In genomic region chr11:4620501-4621108, GRCm38 (mm10) we compare ENCODE assay signal across 16 mouse cellular contexts. TPM values are rescaled to one million over a fixed set of nuclear protein-coding genes. Genes with fewer than 3 reads are reported as not detected.
A peak's percentile ranks its signal among the peaks of the same experiment; 100 is the strongest.
DNase-seq lines count a peak whose midpoint lies in the region; ATAC-seq lines count a peak whose summit lies in the region.
"Had no signal": no experiment of that assay in that cellular context is flagged by ENCODE, and none has a peak within 500 bp of the region (broad histone marks: within the 10 kb centered on the region; RNA-seq: fewer than 3 reads in every experiment).

No protein-coding gene starts in this region.

- no peaks in the 10 kb centered on the region for H3K36me3 ChIP-seq in midbrain, embryonic 14.5 days (ENCODE audit: control insufficient read depth, insufficient read depth, low read length)
- H3K36me3 ChIP-seq: limb, embryonic 13.5 days; neural tube, embryonic 12.5 days had no signal

- no peaks in the 10 kb centered on the region for H3K4me1 ChIP-seq in midbrain, embryonic 14.5 days (ENCODE audit: control insufficient read depth, insufficient read depth, low read length)
- H3K4me1 ChIP-seq: limb, embryonic 13.5 days; neural tube, embryonic 12.5 days had no signal

- 61% methylated on average over 13 of the region's 13 CpGs for whole genome bisulfite sequencing in midbrain, embryonic 14.5 days

- no peaks in the 10 kb centered on the region for H3K27me3 ChIP-seq in midbrain, embryonic 14.5 days (ENCODE audit: control insufficient read depth, insufficient read depth, low read length)
- H3K27me3 ChIP-seq: CH12.LX; limb, embryonic 13.5 days; neural tube, embryonic 12.5 days had no signal

- H3K27ac ChIP-seq in midbrain, embryonic 14.5 days (replicated peaks; ENCODE audit: low read depth, low read length): no peak overlapping the region
- H3K27ac ChIP-seq: limb, embryonic 13.5 days; neural tube, embryonic 12.5 days had no signal

- intact Hi-C loops in heart, postnatal 36 days (cut with DNase I): no loop called here

- H3K9me3 ChIP-seq in midbrain, embryonic 14.5 days (ENCODE audit: control insufficient read depth, low read length): no peaks in the 10 kb centered on the region
- H3K9me3 ChIP-seq: limb, embryonic 13.5 days; neural tube, embryonic 12.5 days had no signal

- no peak for ATAC-seq in midbrain, embryonic 14.5 days (ENCODE audit: low FRiP score, low TSS enrichment)

- no peak overlapping the region for H3K9ac ChIP-seq in midbrain, embryonic 14.5 days (replicated peaks; ENCODE audit: low read length)
- H3K9ac ChIP-seq: limb, embryonic 13.5 days; neural tube, embryonic 12.5 days had no signal

- no peak overlapping the region for H3K4me2 ChIP-seq in midbrain, embryonic 14.5 days (ENCODE audit: low read length)
- H3K4me2 ChIP-seq: limb, embryonic 13.5 days; neural tube, embryonic 12.5 days had no signal

- H3K4me3 ChIP-seq in midbrain, embryonic 14.5 days (replicated peaks; ENCODE audit: low read depth, low read length): no peak overlapping the region
- H3K4me3 ChIP-seq: limb, embryonic 13.5 days; neural tube, embryonic 12.5 days had no signal

- DNase-seq in kidney, postnatal 14 days: peak; percentile 32
- no peak for DNase-seq in kidney, adult 11 months
- peak; percentile 13 to 24 for DNase-seq in cerebellum, postnatal 25 days
- DNase-seq in heart, adult 18-20 months: peak; percentile 80 to 84
- peak; percentile 52 to 67 for DNase-seq in heart, postnatal 36 days
- DNase-seq in spleen, postnatal 36 days (ENCODE audit: low spot score in 2 of 2): no peak
- no peak for DNase-seq in midbrain, embryonic 14.5 days
- DNase-seq in frontal cortex, postnatal 25 days (ENCODE audit: low spot score in 2 of 2): no peak
- DNase-seq: kidney, postnatal 25 days; right cerebral cortex, postnatal 4 days; thymus, postnatal 4 days had no signal

RNA-seq across cellular contexts. Expression of gene Gm11032, which starts 0.7 kb away (rescaled TPM):
- total RNA-seq in heart, adult 18-20 months (2021): not detected
- total RNA-seq in heart, postnatal 36 days (2021): not detected
- not detected in 2 replicates for polyA plus RNA-seq in midbrain, embryonic 14.5 days (2014; fragmentation: Nextera tagmentation; extraction: Ambion mirVana)
- total RNA-seq: CH12.LX; hematopoietic stem cell, adult 5-6 weeks; megakaryocyte progenitor cell, adult 5-6 weeks had no signal
- polyA plus RNA-seq: limb, embryonic 13.5 days; neural tube, embryonic 12.5 days had no signal

RNA-seq across cellular contexts. Expression of gene Ascc2, which starts 16.9 kb away (rescaled TPM):
- 10 to 100 TPM; 15.0 to 16.1 TPM for total RNA-seq in heart, adult 18-20 months (2021)
- 10 to 100 TPM; 14.9 to 15.3 TPM for total RNA-seq in heart, postnatal 36 days (2021)
- polyA plus RNA-seq in midbrain, embryonic 14.5 days (2014; fragmentation: Nextera tagmentation; extraction: Ambion mirVana): 15.4 and 21.7 TPM in 2 replicates

RNA-seq across cellular contexts. Expression of gene Mtmr3, which starts 25.9 kb away (rescaled TPM):
- total RNA-seq in heart, adult 18-20 months (2021): 10 to 100 TPM; 47.4 to 49.0 TPM
- total RNA-seq in heart, postnatal 36 days (2021): 10 to 100 TPM; 50.4 to 54.4 TPM
- polyA plus RNA-seq in midbrain, embryonic 14.5 days (2014; fragmentation: Nextera tagmentation; extraction: Ambion mirVana): 34.7 and 44.1 TPM in 2 replicates

Comparison
In these comparisons a context has a peak if more than half of its experiments do, and no peak if none do; other contexts are left out.
1. DNase-seq: peak in kidney, postnatal 14 days (single experiment), cerebellum, postnatal 25 days (2 of 2), heart, adult 18-20 months (2 of 2) and heart, postnatal 36 days (2 of 2); none in kidney, adult 11 months (single experiment), spleen, postnatal 36 days (0 of 2), midbrain, embryonic 14.5 days (single experiment) and frontal cortex, postnatal 25 days (0 of 2).